Mouse (Mus musculus): ENCODE results near the gene Fcrla.

The Fcrla gene

DNA sequence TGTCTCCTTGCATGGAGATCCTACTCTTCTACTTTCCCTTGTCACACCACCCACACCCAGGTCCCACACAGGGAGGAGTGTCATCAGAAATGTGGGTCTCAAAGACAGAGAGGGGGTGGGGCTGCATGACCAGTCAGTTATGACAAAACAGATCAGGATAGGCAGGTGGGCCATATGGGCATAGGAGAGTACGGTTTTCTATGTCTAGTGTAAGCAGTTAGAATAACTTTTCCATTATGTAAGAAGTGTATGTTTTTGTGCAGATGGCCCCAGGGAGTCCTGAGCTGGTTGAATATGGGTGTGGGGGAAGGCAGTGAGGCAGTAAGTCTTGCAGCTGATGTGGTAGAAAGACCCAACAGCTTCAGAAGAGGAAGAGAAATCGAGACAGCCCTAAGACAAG is 1.1 kb upstream of the Fcrla start:
- DNase-seq (ENCODE audit: low read depth, low spot score) = no peak

- DNase-seq (ENCODE audit: low read depth, low spot score) = no peak
These were observed 442 bp downstream of the Fcrla start for GRCm38 (mm10) chr1:170926941-170927340.

DNA sequence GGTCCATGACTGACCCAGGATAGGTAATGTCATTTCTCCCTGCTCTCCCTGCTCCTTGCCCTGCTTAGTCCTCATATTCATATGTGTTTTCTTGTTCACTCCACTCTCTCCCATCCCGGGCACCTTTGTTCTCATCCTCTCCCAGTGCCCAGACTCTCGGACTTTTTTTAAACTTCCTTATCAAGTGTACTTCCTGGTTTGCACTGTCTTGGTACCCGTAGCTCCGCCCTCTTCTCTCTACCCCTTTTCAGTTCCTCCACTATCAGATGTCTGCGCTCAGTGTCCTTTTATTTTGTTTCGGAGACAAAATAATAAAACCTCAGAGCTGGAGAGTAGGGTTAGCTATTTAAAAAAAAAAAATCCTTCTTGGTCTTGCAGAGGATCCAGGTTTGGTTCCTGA is 2.9 kb downstream of the Fcrla start:
- DNase-seq (ENCODE audit: low read depth, low spot score) = no peak

DNA sequence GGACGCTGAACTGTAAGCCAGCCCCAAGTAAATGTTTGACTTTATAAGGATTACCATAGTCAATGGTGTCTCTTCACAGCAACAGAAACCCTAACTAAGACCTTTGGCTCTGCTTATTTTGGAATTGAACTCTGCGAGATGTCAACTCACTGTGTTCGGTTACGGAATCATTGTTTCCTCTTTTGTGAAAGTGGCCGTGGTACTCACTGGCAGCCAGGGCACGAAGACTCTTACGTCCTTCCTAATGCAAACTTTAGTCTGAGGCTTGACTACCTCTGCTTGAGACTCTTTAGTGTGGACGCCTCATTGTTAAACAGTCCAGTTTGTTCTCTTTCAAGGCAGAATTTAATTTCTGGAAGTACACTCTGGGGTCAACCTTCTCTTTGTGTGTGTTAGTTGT is 8.1 kb downstream of the Fcrla start:
- DNase-seq (ENCODE audit: low read depth, low spot score) = no peak

- no peak for DNase-seq (ENCODE audit: low read depth, low spot score)
These were observed 11.7 kb downstream of the Fcrla start for GRCm38 (mm10) chr1:170915657-170916056.

GRCm38 (mm10) chr1:170912891-170913615 is 14.3 kb downstream of the Fcrla start, which contains the start of gene Fcrlb:
TSS of gene Fcrlb (minus strand) at chr1:170912941.
- no peak for DNase-seq (ENCODE audit: low read depth, low spot score)

DNA sequence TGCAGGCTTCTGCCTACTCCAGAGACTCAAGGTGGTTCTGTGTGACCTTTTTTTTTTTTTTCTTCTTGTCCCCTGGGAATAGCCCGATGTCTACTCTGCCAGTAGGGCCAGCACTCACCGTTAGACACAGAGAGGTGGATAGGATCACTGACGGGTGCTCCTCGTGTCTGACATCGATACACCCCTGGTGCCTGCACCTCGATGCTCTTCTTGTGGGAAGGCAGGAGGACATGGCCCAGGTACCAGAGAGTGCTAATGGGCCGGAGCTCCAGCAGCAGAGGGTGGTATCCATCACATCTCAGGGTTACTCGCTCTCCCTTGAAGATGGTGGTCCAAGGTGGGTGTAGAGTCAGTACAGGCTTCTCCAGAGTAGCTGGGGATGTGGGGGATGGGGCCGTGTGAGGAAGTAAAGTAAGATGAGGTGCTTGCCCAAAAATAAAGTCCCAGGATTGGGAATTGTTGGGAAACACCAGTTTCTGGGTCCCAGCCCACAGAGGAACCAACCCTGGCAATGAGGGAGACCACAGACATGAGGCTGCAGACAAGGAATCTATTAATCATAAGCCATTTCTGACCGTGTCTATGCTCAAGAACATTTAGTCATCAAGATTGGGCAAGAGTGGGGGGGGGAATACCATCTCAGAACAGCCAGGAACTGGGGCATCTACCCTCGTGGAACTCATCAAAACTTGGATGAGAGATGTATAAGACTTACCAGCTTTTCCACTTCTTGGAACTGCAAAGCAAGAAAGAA is 15.3 kb downstream of the Fcrla start:
- DNase-seq (ENCODE audit: low read depth, low spot score) = no peak

DNA sequence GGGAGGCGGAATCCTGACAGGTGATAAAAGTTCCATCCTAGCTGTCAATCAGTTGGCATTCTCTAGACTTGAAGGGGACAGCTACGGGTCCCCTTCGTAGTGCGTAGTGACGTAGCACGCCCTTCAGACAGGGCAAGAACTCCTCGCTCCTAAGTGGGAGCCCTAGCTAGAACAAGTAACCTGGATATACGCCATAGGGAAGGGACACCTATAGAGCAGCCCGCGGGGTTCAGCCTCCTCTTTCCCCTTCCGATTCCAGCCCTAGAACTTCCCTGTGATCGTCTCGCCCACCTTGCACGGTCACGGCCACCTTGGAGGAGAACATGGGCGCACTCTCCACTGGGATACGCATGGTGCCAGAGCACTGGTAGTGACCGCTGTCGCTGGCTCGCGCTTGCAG is 19.0 kb downstream of the Fcrla start:
- DNase-seq (ENCODE audit: low read depth, low spot score) = no peak

DNA sequence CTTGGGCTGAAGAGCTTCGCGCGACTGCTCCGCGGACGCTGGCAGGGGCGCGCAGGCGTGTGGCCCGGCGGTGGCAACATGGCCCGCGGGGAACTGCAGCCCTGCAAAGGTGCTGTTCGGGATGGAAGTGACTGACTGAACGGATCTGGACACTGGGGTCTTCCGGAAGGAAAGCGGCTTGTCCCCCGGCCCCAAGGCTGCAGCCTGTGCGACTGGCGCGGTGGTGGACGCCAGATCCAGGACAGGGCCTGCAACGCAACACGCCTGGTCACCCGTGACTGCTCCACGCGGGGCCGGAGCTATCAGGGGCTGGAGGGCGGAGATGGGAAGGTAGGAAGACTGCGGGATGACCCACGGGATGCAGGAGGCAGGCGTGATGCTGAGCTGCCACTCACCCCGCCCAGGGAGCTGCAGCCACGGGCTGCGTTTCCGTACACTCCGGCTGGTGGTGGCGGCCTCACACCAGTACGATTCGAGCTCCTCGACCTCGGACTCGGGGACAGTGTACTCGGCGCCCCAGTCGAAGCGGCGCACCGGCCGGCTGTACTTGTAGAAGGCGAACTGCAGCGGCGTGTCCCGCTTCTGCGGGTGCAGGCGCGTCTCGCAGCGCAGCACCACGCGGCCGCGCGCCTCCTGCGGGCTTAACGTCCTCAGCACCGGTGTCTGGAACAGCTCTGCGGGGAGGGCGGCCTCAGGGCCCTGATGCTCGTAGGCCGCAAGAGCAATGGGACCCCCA is 19.8 kb downstream of the Fcrla start:
- no peak for DNase-seq (ENCODE audit: low read depth, low spot score)

- no peak for DNase-seq (ENCODE audit: low read depth, low spot score)
These were observed 20.3 kb downstream of the Fcrla start for GRCm38 (mm10) chr1:170907111-170907455.

DNA sequence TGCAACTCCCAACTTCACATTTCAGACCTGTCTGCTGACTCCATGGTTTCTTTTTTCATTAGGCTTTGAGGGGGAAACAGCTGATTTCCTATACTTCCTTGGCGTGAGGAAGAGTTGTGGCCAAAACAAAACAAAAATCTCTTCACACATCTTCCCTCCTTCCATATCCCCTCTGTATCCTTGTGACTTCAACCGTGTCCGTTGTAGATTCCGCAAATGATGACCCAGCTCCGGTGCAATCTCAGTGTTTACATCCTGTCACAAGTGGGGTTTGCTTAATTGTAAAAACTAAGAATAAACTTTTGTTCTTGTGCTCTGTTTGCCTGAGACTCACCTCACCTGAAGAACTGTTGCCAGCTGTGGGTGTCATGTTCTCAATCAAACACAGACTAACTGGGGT is 23.9 kb downstream of the Fcrla start:
- no peak for DNase-seq (ENCODE audit: low read depth, low spot score)

GRCm38 (mm10) chr1:170901536-170902238 is 25.7 kb downstream of the Fcrla start:
- peak; percentile 41 for DNase-seq (ENCODE audit: low read depth, low spot score)

- peak; percentile 26 for DNase-seq (ENCODE audit: low read depth, low spot score)
These were observed 26.4 kb downstream of the Fcrla start for GRCm38 (mm10) chr1:170900799-170901467.

- DNase-seq (ENCODE audit: low read depth, low spot score) = no peak
These were observed 28.8 kb downstream of the Fcrla start for GRCm38 (mm10) chr1:170898413-170899075.

DNA sequence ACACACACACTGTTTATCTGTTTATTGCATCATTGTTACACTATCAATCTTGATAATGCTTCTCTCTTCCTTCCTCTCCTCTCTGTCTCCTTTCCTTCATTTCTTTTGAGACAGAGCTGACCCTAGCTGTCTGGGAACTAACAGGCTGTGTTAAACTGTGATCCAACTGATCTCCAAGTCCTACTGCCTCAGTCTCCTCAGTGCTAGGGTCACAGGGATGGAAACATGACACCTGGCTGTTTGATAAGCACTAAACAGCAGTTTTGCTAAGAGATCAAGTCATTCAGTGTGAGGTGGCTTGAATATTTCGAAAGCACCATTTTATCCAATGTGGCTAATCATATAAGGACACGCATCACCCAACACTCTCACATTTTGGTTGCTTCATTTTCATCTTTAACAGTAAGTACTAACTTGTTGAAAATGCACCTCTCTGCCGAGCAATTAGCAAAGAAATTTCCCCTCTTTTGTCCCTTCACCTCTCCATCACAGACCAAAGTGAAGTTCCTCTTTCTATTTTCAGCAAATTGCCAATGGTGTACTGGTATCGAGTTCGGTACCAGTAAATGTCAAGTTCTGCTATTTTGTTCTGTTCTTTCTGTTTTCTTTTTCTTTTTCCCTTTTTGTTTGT is 30.6 kb downstream of the Fcrla start:
- no peak for DNase-seq (ENCODE audit: low read depth, low spot score)

DNA sequence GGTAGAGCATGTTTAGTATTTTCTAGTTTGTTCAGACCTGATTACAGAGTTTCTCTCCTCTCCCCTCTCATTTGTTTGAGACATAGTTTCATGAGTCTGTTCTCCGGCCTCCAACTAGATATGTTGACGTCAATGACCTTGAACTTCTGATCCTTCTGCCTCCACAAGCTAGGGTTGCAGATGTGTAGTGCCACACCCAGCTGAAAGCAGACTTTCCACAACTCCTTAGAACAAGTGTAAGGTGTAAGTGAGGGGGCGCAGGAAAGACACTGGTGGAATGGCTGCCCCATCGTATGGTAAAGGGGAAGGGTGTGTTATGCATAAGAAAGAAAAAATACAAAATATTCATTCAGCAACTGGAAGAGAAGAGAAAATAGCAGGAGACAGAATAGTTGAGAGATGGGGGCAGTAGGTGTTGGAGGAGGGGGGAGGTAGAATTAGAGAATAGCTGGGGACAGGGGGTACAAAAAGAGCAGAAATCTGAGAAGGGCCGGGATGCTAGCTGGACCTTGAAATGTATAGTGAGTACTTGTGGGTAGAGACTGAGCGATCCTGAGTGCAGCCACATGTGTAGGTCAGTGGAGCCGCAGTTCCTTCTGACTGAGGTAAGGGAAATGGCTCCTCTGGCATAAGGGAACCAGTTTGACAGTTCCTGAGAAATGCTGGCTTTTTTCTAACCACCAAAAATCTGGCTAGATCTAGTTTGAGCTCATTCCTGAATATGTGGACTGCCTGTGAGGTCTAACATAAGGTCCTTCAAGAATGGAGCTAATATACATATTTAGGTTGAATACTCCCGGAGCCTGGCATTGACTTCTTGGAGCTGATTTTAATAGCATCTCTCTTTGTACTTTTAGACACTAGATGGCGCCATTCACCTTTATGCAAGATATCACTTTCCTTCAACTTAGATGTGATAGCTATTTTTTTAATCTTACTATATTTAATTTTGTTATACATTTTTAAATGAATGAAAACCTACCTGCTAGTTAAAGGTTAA is 32.5 kb downstream of the Fcrla start:
- DNase-seq (ENCODE audit: low read depth, low spot score) = peak; percentile 23

DNA sequence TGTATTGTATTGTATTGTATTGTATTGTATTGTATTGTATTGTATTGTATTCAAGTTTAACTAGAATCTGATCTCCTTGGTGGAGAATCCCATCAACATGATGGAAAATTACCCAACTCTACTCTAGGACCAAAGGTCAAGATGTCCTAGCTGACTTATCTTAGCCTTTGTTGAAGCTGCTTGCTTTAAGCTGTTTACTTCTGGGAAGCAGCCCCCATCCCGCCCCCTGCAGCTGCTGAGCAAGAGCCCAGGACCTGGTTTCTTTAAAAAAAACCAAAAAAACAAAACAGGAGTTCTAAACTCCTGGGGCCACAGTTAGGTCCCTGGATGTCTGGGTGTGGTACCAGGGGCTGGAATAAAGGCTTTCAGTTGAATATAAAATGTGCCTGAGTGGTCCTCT is 35.1 kb downstream of the Fcrla start:
- no peak for DNase-seq (ENCODE audit: low read depth, low spot score)

DNA sequence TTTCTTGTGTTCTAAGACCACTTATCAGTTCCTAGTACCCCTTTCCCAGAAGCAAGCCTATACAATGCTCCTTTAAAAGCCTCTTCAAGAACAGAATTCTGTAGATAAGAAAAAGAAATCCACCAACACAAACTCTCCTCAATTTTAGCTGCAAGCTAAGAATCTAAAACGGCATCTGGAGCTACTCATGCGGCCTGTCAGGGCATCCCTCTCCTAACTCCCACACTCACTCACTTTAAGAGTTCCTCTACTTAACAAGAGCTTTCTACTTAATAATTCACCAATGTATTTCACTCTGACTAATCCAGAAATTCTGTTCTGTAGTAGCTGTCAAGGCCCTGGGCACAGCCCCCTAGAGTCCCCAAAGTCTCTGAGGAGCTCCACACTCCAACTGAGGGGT is 35.7 kb downstream of the Fcrla start:
- no peak for DNase-seq (ENCODE audit: low read depth, low spot score)

DNA sequence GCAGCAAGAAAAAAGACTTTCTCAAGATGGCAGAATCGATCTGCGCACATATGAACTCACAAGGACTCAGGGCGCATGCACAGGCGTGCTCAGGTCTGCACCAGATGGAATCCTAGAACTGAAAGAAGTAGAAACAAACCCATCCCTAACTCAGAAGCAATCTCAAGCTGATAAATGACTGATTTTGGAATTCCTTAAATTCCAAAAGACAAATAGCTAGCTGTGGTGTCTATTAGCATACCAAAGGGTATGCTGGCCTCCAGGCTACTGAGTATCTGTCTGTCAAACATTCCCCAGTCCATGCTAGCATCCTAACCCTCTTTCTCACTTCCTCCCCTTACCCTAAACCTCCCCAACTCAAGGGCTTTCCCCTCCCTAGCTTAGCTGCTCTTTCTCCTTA is 38.1 kb downstream of the Fcrla start:
- no peak for DNase-seq (ENCODE audit: low read depth, low spot score)

Data from retina, adult 2 months (tissue).